Mouse (Mus musculus): ENCODE data around the gene Arfgef3.
"Not testable (repeated sequence)": the region's sequence is repeated elsewhere in the genome, so short reads cannot be mapped to it uniquely, and the experiment has no call there.

Arfgef3 gene

DNA sequence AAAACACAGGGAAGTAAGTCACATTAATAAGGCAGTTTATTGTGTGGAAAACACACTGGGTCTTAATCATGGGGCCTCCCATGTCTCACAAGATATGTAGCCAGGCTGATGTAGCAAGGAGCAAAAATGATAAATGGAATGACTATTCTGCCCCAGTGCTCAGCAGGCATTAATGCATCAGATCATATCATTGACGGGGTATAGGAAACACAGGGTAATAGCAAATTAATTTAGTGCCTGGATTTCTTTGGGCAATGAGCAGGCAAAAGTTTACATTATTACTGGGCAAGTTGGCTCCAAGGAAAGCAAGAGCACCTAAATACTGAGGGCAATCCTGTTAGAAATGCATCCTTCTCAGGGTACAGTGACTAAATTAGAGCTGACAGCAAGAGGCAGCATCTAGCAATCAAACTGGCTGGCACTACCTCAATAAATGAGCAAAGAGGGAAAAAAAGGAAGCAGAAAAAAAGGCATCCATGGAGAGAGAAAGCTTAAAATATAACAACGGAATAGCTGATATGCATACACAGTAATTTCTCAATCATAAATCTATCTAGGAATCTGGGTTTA lies 62.3 kb downstream of the Arfgef3 start:
- DNase-seq (ENCODE audit: low spot score) = no peak

DNA sequence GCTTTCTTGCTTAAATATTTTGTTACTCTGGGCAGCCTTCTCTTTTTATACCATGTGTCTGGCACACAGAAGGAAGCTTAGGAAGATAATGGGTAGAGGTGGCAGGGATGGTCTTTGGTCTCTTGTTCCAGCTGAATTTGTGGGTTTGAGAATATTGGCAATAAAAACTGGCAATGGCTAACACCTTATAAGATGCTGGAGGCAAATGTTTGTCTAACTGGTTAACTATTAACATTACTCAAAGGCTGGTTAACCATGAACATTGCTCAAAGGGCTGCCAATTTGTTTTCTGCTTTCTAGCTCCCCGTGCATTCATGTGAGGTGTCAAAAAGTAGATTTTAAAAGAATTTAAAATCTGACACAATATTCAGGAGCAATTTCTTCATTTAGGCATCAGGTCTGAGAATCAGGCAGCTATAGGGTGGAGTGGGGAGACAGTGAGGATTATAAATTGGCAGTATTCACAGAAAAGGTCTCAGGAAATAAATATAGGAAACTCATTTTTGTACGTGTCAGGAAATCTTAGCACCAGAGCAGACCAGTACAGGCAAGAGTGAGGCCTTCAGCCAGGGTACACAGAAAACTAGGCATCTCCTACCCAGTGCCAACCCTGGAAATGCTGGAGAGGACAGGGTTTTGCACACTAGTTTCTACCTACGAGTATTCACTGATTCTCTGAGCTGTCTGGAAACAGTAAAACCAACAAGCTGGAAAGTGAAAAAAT lies 62.9 kb downstream of the Arfgef3 start:
- DNase-seq (ENCODE audit: low spot score) = no peak

DNA sequence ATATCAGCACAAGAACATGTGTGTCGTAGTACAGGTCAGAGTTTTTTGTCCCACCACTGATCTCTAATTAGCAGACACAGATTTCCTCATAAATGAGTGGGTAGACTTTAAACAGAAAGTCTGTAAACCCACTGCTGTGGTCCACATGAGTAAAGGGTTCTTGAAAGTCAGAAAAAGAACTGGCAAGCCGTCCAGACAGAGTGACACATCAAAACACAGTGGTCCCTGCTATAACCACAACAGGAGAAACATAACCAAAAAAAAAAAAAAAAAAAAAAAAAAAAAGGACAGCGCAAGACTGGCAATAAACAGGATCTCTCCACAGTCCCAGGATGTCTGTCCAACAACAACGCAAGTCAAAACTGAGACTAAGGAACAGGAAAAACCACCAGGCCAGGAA lies 64.9 kb downstream of the Arfgef3 start:
- no peak for DNase-seq (ENCODE audit: low spot score)

DNA sequence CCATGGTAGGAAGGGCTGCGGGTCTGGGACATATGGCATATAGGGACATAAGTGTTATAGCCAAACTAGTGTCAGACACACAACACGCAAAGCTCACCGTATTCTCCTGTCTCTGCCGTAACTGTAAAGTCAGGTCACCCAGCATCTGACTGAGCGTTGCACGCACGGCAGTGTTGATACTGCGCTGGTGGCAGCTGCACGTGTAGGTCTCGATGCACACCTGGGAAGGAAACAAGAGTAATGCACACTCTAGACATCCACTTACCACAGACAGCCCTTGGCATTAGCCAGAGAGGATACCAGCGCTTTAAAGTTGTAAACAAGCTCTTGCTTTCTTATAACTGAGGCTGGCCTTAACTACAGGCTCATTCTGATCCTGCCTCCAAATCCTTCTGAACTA lies 79.0 kb downstream of the Arfgef3 start:
- DNase-seq (ENCODE audit: low spot score) = no peak

DNA sequence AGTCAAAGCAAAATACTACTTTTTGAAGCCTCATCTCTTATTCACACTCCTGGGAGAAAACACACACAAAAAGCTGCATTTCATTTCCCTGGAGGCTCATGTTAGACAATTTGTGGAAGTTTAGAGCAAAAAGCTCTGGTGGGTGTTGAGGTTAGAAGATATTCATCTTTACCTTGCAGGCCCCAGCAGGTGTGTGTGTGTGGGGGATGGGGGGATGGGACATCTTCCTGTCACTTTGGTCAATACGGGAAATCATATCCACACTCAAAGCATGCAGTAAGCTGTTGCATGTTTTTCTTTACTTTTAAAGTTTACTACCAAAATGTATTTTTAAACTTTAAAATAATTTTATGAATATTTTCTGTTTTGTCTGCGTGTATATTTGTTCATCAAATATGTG lies 79.7 kb downstream of the Arfgef3 start:
- DNase-seq (ENCODE audit: low spot score) = no peak

DNA sequence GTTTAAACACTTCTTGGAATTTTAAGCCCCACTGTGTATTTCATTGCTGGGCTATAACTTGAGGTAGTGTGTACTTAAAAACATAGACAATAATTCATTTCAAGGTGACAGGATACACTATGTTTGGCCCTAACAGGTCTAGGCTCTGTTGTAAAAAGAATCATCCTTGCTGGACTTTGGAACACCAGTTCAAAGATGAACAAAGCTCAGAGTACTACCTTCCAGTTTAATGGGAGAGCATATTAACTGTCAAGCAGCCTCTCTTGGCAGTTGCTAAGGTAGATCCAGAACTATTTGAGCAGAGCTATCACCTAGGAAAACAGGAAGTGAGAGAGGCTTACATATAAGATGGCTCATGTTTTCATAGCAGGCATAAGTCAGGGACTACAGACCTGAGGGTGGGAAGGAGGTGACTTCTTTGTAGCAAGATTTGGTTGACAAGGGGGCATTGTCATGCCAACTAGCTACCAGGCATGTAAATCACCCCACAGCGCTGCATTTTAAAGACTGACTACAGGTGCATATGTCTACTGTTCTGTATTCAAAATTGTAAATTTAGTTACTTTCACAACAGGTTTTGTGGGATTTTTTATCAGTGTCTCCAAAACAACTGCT lies 82.0 kb downstream of the Arfgef3 start:
- no peak for DNase-seq (ENCODE audit: low spot score)

DNA sequence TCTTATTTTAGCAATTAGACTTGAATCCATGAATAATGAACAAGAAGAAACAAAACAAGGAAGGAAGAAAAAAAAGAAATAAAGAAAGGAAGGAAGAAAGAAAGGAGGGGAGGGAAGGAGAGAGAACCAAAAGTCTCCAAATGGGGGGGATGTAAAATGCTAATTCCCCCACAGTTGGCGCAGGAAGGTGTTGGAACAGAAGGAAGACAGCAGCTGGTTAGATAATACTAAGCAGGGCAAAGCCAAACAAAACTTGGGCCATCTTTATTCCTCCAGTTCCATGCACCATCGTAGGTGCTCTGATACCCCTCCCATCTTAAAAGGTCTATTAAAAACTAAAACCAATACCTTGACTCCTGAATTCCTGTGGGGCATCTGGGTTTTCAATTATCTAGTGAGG lies 82.8 kb downstream of the Arfgef3 start:
- no peak for DNase-seq (ENCODE audit: low spot score)

DNA sequence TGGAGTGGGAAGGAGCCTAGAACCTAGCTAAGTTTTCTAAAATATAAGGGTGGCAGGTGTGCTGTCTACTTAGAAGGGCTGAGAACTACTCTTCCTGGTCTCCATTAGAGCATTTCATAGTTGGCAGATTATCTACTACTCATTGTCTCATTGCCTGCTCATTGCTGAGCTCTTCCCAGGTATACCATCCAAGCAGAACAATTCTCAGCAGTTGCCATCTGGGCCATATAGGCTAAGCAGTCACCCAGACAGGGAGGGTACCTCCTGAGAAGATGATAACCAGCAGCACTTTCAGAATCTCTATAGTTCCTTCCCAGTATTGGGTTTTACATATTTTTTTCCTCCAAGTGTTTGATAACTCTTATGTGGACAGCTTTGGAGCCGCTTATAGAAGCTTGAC lies 86.2 kb downstream of the Arfgef3 start:
- DNase-seq (ENCODE audit: low spot score) = no peak

DNA sequence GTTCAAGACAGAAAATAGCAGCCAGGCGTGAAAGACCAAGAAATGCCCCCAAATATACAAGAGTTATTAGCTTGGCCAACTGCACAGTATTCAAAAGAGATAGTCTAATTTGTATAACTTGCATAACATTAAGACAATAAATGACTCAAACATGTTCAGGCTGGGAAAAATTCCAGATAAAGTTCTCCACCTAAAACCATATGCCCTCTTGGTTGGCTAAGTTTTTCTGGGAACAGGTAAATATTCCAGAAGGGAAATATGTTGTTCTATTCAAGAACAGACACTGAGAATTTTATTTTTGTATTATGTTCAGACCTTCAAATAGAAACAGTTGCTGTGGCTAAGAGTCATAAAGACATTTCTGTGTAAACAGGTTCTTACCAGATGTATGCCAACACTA lies 96.7 kb downstream of the Arfgef3 start:
- no peak for DNase-seq (ENCODE audit: low spot score)

DNA sequence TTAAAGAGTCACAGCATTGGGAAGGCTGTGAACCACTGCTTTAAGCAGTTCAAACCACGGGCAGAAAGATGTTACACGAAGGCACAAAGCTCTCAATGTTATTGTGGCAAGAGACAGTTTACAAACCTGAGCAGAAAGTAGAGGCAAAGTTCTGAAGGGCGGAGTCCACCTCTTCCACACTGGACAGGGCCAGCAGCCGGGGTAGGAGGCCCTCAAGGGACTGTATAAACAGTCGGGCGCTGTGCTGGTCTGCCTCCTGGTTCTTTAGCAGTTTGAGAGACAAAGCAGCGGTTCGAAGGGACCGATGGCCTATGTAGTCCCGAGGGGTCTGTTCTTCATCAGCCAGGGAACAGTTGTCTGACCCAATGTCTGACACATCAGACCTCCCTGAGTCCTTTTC lies 97.7 kb downstream of the Arfgef3 start:
- no peak for DNase-seq (ENCODE audit: low spot score)

DNA sequence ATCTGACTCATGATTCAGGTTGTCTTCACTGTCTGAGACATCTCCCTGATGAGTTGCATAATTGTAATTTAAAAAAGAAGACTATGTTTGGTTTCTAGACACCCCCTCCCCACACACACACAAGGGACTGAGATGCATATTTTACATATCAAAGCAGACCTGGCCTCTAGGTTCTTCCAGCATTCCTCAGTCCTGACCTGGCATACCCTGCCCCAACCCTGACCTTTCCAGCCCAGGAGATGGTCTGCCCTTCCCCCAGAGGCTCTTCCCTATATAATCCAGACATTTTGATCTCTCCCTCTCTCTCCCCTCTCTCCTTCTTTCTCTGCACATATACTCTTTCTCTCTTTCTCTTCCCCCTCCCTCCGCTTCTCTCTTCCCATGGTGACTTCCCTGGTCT lies 99.4 kb downstream of the Arfgef3 start:
- DNase-seq (ENCODE audit: low spot score) = no peak

DNA sequence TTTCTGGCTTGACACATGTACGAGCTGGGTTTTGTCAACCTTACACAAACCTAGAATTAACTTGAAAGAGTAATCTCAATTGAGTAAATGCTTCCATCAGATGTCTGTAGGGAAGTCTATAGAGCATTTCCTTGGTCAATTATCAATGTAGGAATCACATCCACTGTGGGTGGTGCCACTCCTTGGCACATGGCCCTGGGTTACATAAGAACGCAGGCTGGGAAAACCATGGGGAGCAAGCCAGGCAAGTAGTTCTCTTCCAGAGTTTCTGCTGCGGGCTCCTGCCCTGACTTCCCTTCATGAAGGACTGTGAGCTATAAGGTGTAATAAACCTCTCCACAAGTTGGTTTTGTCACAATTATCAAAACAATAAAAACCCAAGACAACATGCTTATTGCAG lies 100.2 kb downstream of the Arfgef3 start:
- no peak for DNase-seq (ENCODE audit: low spot score)

DNA sequence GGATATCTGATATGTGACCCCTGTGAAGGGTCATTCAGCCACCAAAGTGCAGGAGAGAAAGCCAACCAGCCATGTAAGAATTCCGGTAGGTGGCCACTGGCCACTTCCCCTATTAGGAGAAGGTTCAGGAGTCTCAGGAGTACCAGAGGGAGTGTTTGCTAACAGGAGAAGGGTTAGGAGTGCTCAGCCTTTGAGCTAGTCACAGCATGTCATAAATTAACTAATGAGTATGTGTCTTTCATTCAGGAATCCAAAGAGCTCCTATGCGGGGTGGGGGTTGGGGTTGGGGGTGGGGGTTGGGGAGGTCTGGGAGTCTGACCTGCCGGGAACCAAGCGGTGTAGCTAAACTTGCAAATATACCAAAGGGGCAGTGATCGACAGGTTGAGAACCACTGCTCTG lies 100.9 kb downstream of the Arfgef3 start:
- no peak for DNase-seq (ENCODE audit: low spot score)

DNA sequence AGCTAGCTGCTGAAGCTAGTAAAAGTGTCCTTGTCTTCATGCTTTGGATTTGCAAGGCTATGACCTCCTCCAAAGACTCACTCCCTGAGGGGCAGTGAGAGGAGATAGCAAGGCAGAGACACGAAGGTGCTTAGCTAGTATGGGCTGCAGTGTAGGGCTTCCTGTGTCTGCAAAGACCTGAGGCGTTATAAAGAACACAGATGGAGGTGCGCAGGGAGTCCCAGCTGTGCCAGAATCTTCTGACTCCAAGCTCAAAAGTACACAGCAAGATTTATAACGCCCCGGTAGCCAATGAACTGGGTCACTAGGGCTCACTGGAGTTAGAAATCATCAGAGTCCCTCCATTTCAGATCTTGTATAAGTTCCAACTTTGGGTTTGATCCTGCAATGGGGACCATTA lies 103.2 kb downstream of the Arfgef3 start:
- no peak for DNase-seq (ENCODE audit: low spot score)

DNA sequence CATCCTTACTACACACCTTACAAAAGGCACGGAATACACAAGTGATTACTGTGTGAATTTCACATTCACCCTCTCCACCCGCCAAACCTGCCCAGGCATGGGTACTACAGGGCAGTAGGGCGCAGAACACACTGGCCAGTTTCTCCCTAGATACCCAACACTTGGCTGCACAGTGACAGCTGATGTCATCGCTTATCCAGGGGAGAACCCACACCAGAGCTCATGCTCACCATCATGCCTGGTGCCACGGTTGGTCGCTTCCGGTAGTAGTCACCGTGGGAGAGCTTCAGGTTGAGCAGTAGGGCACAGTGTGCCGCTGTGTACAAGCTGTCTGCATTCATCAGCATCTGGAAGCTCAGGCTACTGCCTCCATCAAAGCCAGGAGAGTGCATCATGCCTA lies 108.3 kb downstream of the Arfgef3 start:
- DNase-seq (ENCODE audit: low spot score) = no peak

DNA sequence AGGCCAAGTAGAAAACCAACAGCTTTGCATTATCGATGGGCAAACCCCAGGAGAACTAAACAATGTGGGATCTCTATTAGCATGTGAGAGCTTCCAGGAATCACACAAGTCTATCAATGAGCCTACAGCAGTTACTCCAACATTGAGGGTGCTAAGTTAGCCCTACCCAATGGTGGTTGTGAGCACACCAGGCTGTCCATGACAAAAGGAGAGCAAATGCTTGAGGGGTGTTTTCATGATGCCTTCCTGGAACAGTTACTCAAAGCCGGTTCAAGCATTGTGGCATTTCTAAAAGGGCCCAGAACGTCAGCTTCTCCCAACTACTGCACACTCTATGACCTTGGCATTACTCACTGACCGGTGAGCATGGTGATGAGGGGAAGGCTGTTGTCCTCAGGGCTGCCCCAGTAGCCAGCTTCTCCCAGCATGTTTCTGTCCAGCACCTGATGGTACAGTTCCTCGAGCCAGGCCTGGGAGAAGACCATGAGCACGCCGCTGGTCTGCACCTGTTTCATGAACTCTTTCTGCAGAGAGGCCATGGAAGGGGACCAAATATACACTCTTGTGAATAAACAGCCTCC lies 109.3 kb downstream of the Arfgef3 start:
- no peak for DNase-seq (ENCODE audit: low spot score)

DNA sequence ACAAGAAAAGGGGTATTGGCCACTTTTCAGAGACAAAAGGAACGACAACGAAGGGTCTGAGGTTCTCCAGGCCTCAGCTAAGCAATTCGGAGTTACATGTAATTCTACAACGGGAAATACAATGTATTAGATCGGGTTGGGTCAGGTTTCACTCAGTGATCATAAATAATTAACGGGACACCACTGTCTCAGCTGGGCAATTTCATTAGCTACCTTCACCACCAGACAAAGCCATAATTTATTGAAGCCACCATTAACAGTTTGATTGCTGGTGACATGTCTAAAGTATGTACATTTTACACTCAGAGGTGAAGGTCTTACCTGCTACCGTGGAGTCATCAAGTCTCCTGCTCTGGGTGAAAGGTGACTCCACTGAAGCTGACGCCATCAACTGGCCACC lies 113.3 kb downstream of the Arfgef3 start:
- no peak for DNase-seq (ENCODE audit: low spot score)

DNA sequence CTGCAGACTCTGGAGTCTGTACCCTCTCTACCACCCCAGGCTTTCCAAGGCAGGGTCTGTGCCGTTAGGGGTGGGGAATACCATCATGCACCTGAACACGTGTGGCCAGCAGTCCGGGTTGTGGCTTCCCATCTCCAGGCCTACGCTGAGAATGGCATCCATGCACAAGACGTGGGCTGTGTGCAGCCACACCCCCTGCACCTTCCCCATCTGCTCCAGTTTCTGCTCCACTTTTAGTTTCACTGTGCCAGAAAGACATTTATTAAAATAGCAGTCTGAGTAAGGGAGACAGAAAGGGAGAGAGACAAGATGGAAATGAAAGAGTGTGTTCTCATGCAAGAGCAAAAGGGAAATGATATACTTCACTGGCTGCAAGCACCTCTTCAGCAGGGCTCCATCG lies 116.2 kb downstream of the Arfgef3 start:
- no peak for DNase-seq (ENCODE audit: low spot score)

DNA sequence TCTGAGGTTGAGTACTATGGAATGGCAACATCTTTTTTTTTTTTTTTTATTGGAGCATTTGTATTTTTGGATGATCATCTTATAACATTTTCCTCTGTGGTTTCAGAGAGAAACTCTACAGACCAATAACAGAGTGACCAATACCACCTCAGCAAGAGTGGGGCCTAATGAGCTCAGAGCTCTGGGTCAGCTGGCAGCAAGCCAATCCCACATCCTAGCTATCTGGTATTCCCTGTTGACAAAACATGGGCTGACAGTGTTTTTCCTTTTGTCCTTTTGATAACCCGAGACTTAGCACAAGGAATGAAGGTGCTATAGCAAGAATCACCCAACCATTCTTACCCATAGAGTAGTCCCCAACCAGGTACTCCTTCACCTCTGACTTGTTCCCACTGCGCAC lies 131.0 kb downstream of the Arfgef3 start:
- no peak for DNase-seq (ENCODE audit: low spot score)

DNA sequence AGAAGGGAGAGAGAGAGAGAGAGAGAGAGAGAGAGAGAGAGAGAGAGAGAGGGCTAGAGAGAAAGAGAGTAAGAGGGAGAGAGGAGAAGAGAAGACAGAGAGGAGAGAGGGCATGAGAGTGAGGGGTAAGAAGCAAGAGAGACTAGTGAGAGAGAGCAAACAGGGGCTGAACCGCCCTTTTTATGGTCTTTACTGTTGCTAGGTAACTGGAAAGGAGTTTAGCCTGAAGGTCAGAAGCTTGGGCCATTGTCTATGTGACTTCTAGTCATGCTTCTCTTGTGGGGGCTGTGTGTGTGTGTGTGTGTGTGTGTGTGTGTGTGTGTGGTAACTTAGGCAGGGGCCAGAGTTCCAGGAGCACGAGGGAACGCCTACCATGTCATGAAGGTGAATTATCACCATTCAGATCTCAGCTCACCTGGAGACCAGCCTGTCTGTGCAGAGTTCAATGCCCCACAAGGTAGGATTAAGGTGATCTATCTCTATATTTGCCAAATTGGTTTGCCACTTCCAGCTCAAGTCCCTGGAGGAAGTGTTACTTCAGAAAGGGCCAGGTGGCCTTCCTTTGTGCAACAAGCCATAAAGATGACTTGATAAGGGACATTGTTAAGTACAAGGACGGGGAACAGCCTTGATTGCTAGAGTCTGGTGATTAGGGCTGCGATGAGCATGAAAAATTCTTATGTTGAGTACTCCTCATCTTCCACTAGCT lies 138.8 kb downstream of the Arfgef3 start:
- DNase-seq (ENCODE audit: low spot score) = not testable (repeated sequence)

DNA sequence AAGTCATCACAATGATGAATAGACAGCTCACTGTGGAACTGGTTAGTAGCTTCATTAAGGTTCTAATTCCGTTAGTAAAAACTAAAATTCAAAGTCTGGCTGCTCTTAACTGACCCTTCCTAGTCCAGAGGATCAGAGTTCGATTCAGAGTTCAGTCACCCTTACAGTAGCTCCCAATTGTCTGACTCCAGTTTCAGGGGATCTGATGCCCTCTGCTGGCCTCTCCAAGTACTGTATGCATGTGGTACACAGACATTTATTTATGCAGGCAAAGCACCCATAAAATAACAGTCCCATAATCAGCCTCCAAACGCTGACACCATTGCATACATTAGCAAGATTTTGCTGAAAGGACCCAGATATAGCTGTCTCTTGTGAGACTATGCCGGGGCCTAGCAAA lies 141.7 kb downstream of the Arfgef3 start:
- DNase-seq (ENCODE audit: low spot score) = peak; percentile 60

DNA sequence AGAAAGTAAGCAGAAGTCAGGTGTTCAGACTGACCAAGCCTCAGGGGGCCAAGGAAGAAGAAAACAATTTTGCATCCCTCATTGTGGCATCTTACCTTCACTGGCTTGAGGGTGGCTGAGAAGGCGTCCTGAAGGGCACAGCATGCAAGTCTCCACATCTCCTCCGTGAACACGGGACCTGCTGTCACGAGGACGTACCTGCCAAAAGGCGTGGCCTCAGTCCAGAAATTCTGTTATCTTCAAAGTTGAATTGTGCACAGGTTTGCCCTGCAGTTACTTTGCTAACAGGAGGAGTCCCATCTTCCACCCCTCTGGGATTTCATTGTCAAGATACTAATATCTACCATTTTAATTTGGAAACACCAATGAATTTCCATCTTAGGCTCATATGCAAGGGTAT lies 146.1 kb downstream of the Arfgef3 start:
- no peak for DNase-seq (ENCODE audit: low spot score)

DNA sequence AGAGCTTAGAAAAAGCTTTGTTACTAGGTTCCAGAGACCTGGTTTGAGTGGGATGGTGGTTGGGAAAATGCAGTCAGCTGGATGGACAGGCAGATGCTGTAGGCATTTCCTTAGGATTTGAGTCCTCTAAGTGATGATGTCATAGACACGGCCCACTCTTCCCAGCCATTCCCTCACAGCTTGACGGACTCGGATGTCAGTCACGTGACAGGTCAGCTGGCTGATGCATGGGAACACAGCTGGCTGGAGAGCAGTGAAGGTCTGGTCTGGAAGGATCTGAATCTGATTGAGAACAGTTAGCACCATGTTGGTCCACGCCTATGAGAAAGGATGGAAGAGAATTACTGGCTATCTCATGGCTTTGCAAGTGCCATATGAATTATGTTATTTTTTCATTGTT lies 154.3 kb downstream of the Arfgef3 start:
- no peak for DNase-seq (ENCODE audit: low spot score)
